Mouse (Mus musculus): ENCODE results near the gene Kcne1l. TPM values are rescaled to one million over a fixed set of nuclear protein-coding genes. Genes with fewer than 3 reads are reported as not detected.

Kcne1l gene
- total RNA-seq (2023) = under 1 TPM in 1 of 2 experiments, not detected in 1; 0.47 TPM

DNA sequence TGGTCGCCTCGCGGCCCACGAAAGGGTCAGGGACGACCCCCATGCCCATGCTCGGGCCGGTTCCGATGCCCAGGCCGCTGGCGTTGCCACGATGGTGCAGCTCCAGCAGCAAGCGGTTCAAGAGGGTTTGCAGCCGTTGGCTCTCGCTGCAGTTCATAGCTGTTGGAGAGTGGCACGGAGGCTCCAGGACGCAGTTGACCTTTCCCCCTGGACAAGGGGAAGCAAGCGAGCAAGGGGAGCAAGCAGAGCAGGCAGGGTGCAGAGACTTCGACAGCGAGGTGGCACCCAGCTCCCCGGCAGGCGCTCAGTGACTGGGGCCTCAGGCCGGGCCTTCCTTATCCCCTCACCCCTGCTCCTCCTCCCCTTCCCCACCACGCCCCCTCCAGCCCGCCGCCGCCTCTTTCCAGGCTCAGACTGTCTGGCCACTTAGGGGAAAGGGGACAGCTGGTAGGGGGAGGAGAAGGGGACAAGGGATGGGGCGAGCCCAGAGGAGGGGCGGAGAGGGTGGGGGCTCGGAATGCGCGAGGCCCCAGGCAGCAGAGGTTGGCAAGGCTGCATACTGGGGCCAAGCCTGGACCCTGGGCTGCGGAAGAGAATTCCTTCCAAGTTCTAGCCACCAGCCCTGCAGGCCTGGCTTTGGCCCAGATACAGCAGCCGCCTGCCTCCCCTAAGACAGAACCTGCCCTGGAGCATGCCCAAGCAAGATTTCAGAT is at the start of gene Kcne1l:
TSS of gene Kcne1l (minus strand) at position 426 of the 713 bp plus-strand sequence.

Other genes with a start within 250 kb of the Kcne1l start
- not detected for gene Gucy2f, start 109.4 kb downstream of the Kcne1l start, total RNA-seq (2023)
- 1 to 10 TPM; 5.6 to 6.9 TPM for gene Nxt2, start 79.5 kb downstream of the Kcne1l start, total RNA-seq (2023)
- 10 to 100 TPM; 23.2 to 24.5 TPM for gene Acsl4, start 84.2 kb upstream of the Kcne1l start, total RNA-seq (2023)

Measured in T-cell, adult 66 days (primary cell).